Mouse (Mus musculus) liver, embryonic 15.5 days (tissue): ENCODE data around the gene Chmp3. TPM values are rescaled to one million over a fixed set of nuclear protein-coding genes. Genes with fewer than 3 reads are reported as not detected.

Source experiments
- ATAC-seq: fragments of 200-750 bp; cut with Nextera tagmentation; 2 replicates; pipeline ENCODE4 v1.8.0; 2017; ENCODE audit warnings: moderate number of reproducible peaks, mild to moderate bottlenecking, moderate library complexity; ENCODE audit not compliant: insufficient read depth
- H3K27ac ChIP-seq: fragments of 300-500 bp; sonication (generic); replicated peaks from 2 replicates; pipeline ENCODE4 v1.5.1; 2015; ENCODE audit warnings: mild to moderate bottlenecking, inconsistent platforms
- H3K27me3 ChIP-seq: fragments of 300-500 bp; sonication (generic); 2 replicates; pipeline ENCODE4 v1.6.1; 2015; ENCODE audit warnings: mild to moderate bottlenecking, inconsistent platforms
- H3K36me3 ChIP-seq: fragments of 300-500 bp; sonication (generic); replicated peaks from 2 replicates; pipeline ENCODE4 v1.6.1; 2015; ENCODE audit warnings: moderate library complexity, mild to moderate bottlenecking, inconsistent platforms
- H3K4me1 ChIP-seq: fragments of 300-500 bp; sonication (generic); replicated peaks from 2 replicates; pipeline ENCODE4 v1.6.1; 2015; ENCODE audit warnings: inconsistent platforms
- H3K4me2 ChIP-seq: fragments of 300-500 bp; sonication (generic); 2 replicates; pipeline ENCODE4 v1.6.1; 2015; ENCODE audit warnings: moderate library complexity, mild to moderate bottlenecking, inconsistent platforms
- H3K4me3 ChIP-seq: fragments of 300-500 bp; sonication (generic); replicated peaks from 2 replicates; pipeline ENCODE4 v1.5.1; 2015; ENCODE audit warnings: mild to moderate bottlenecking, inconsistent platforms
- H3K9ac ChIP-seq: fragments of 300-500 bp; sonication (generic); 2 replicates; pipeline ENCODE4 v1.6.1; 2015; ENCODE audit warnings: moderate library complexity, mild to moderate bottlenecking, inconsistent platforms
- H3K9me3 ChIP-seq: fragments of 300-500 bp; sonication (generic); replicated peaks from 2 replicates; pipeline ENCODE4 v1.6.1; 2016; ENCODE audit warnings: inconsistent platforms
- WGBS: fragments of 180-500 bp; shearing (Covaris S2); methylation state at CpG from one replicate; pipeline ENCODE4 v1.1.7; 2015; ENCODE audit warnings: mixed read lengths; ENCODE audit not compliant: insufficient replicate concordance; 5-methylcytosine and 5-hydroxymethylcytosine counted together
- polyA plus RNA-seq: library from polyadenylated mRNA; unstranded; fragments of >200 nt; fragmentation: Nextera tagmentation; extraction: Ambion mirVana; gene quantifications from 2 replicates; pipeline ENCODE4 v1.2.1, GENCODE M21; 2015

The Chmp3 gene
- 28.8 and 31.0 TPM in 2 replicates for polyA plus RNA-seq

DNA sequence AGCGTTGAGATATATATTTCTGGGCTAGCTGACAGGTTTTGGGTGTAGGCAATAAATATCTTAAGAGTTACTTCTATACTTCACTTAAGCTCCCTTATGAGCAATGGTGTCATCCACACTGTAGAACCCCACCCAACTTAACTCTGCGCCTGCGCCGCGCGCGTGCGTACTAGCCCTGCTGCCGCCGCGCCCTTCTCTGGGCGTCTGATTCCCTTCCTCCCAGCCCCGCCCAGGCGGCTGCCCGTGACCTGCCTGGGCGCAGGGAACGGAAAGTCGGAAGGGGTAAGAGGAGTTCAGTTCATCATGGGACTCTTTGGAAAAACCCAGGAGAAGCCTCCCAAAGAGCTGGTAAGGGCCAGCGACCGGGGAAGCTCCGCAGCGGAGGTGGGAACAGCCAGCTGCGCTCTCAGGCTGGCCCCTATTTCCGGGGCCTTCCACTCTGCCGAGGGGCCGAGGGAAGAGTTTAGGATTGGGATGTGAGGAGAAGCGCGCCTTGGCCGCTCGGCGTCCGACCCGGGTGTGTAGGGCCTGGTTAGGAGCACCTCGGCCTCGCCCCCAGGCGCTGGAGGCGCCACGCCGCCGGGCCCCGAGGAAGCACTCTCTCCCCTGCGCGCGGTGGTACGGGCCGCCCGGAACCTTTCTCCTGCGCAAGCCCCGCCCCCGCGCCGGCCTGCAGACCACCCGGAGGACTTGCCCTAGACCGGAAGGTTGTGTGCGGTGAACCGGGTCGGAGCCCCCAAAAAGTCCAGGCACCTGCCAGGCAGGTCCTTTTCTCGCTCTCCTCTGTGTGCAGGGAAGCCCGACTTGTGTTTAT, at the start of gene Chmp3:
TSS of gene Chmp3 (plus strand) at position 112 of the 814 bp plus-strand sequence.
- Histone ChIP-seq H3K9ac (peak within 1 kb of the TSS; percentile 90), H3K4me3 (peak within 1 kb of the TSS; percentile 81), H3K4me2 (peak within 1 kb of the TSS; percentile 80), H3K36me3 (0 out of 2 replicates have a peak, but pooled peaks cover 3% of the 10 kb centered on the region), H3K4me1 (peaks cover 19% of the 10 kb centered on the region), H3K27me3 (peaks cover 7% of the 10 kb centered on the region), H3K9me3 (no peaks in the 10 kb centered on the region), H3K27ac (peak within 1 kb of the TSS; percentile 91)
- peak; percentile 100 for ATAC-seq
- under 1% methylated on average over 59 of the region's 59 CpGs for WGBS

DNA sequence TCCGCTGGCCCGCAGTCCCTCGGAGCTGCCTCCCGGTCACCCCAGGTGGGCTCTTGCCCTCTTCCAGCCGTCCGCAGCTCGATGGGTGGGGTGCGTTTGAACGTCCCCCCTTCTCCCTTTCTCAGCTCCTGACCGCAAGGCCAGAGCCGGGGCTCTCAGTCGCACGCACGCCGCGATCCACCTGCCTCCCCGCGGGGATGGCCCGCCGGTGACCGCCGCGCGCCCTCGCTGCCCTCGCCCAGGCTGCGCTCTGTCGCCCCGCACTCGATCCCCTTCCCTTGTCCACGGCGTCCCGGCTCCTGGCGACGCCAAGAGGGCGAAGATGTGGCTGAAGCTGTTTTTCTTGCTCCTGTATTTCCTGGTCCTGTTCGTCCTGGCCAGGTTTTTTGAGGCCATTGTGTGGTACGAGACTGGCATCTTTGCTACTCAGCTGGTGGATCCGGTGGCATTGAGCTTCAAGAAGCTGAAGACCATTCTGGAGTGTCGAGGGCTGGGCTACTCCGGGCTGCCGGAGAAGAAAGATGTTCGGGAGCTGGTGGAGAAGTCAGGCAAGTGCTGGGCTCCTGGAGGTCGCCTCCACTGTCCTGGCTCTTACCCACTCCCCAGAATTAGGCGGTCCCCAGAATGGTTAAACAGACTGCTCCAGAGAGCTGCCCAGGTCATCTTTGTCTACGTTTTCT, 49.1 kb upstream of the Chmp3 start:
- peak; percentile 43 for ATAC-seq
- Histone ChIP-seq H3K36me3 (peaks cover 7% of the 10 kb centered on the region; the same call in 1 of the 2 replicates), H3K27me3 (peaks cover 6% of the 10 kb centered on the region; the same call in 1 of the 2 replicates), H3K4me3 (peak overlapping the region; percentile 87), H3K4me2 (peak overlapping the region; percentile 94), H3K9me3 (no peaks in the 10 kb centered on the region), H3K4me1 (peaks cover 29% of the 10 kb centered on the region), H3K27ac (peak overlapping the region; percentile 90), H3K9ac (peak overlapping the region; percentile 92)
- under 1% methylated on average over 46 of the region's 46 CpGs for WGBS

- H3K9me3 ChIP-seq = no peaks in the 10 kb centered on the region
- peaks cover 10% of the 10 kb centered on the region for H3K4me1 ChIP-seq
- no peak overlapping the region for H3K9ac ChIP-seq
- no peak for ATAC-seq
- H3K36me3 ChIP-seq = peaks cover 15% of the 10 kb centered on the region
- no peak overlapping the region for H3K4me3 ChIP-seq
- H3K27ac ChIP-seq = no peak overlapping the region
- H3K4me2 ChIP-seq = no peak overlapping the region
- WGBS = 67% methylated on average over 3 of the region's 3 CpGs
- H3K27me3 ChIP-seq = no peaks in the 10 kb centered on the region
Observed at GRCm38 (mm10) chr6:71500575-71500974, 43.0 kb upstream of the Chmp3 start.

- H3K4me1 ChIP-seq = no peaks in the 10 kb centered on the region
- peaks cover 14% of the 10 kb centered on the region; the same call in 1 of the 2 replicates for H3K36me3 ChIP-seq
- no peak overlapping the region for H3K27ac ChIP-seq
- H3K27me3 ChIP-seq = no peaks in the 10 kb centered on the region
- WGBS = 57% methylated on average over 4 of the region's 4 CpGs
- H3K4me3 ChIP-seq = no peak overlapping the region
- no peak overlapping the region for H3K4me2 ChIP-seq
- no peak for ATAC-seq
- no peak overlapping the region for H3K9ac ChIP-seq
- no peaks in the 10 kb centered on the region for H3K9me3 ChIP-seq
Observed at GRCm38 (mm10) chr6:71503001-71503400, 40.6 kb upstream of the Chmp3 start.

DNA sequence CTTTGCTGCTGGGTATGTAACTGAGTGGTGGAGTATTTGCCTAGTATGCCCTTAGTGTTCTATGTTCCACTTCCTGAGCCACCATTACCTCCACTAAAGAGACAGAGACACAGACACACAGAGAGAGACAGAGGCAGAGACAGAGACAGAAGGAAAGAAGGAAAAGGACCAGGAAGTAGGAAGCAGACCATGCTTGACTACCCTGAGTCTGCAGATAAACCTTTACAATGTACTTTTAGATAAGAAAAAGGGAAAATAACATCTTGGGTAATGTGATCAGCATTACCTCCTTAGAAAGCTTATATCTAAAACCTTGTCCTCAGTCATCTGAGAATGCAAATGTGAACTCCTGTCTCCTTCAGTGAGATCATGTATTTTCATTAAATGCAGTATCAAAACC, 39.9 kb upstream of the Chmp3 start:
- H3K9ac ChIP-seq = no peak overlapping the region
- H3K36me3 ChIP-seq = peaks cover 19% of the 10 kb centered on the region; the same call in 1 of the 2 replicates
- no peak overlapping the region for H3K4me3 ChIP-seq
- no peak overlapping the region for H3K27ac ChIP-seq
- H3K4me1 ChIP-seq = no peaks in the 10 kb centered on the region
- H3K9me3 ChIP-seq = no peaks in the 10 kb centered on the region
- no peak overlapping the region for H3K4me2 ChIP-seq
- H3K27me3 ChIP-seq = no peaks in the 10 kb centered on the region
- no peak for ATAC-seq

DNA sequence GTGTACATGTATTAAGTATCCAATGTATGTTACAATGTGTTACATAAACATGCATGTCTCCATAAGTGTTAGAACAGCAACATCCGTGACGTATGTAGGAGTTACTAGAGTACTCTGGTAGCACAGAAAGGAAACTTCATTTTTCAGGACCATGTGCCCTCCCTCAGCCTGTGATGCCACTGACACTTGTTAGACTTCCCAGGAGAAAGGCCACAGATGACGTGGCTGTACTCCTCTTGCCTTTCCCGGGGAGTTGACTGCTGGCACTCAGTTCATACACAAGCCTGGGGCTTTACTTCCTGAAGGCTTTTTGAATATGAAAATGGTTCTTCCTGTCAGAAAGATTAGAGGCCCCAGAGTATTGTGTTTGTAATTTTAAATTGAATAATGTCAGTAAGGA, 39.5 kb upstream of the Chmp3 start:
- no peak overlapping the region for H3K4me2 ChIP-seq
- H3K4me1 ChIP-seq = no peaks in the 10 kb centered on the region
- no peak for ATAC-seq
- no peak overlapping the region for H3K27ac ChIP-seq
- no peaks in the 10 kb centered on the region for H3K9me3 ChIP-seq
- WGBS = 65% methylated on average over 4 of the region's 4 CpGs
- no peak overlapping the region for H3K4me3 ChIP-seq
- no peaks in the 10 kb centered on the region for H3K27me3 ChIP-seq
- H3K36me3 ChIP-seq = peaks cover 21% of the 10 kb centered on the region; the same call in 1 of the 2 replicates
- H3K9ac ChIP-seq = no peak overlapping the region

- Histone ChIP-seq H3K4me1 (no peaks in the 10 kb centered on the region), H3K9me3 (no peaks in the 10 kb centered on the region), H3K9ac (no peak overlapping the region), H3K27me3 (no peaks in the 10 kb centered on the region), H3K4me2 (no peak overlapping the region), H3K4me3 (no peak overlapping the region), H3K36me3 (peaks cover 26% of the 10 kb centered on the region), H3K27ac (no peak overlapping the region)
- 65% methylated on average over 2 of the region's 2 CpGs for WGBS
- ATAC-seq = no peak
Observed at GRCm38 (mm10) chr6:71505671-71506070, 37.9 kb upstream of the Chmp3 start.

GRCm38 (mm10) chr6:71519476-71519875, 24.1 kb upstream of the Chmp3 start:
- 75% methylated on average over 4 of the region's 4 CpGs for WGBS
- ATAC-seq = no peak

GRCm38 (mm10) chr6:71525556-71525955, 18.0 kb upstream of the Chmp3 start:
- Histone ChIP-seq H3K9ac (no peak overlapping the region), H3K4me1 (no peaks in the 10 kb centered on the region), H3K27me3 (no peaks in the 10 kb centered on the region), H3K27ac (no peak overlapping the region), H3K9me3 (no peaks in the 10 kb centered on the region), H3K36me3 (no peaks in the 10 kb centered on the region), H3K4me3 (no peak overlapping the region), H3K4me2 (no peak overlapping the region)
- ATAC-seq = no peak
- WGBS = 47% methylated on average over 3 of the region's 3 CpGs

More at GRCm38 (mm10) chr6:71519476-71519875, 24.1 kb upstream of the Chmp3 start:
- Histone ChIP-seq H3K36me3 (0 out of 2 replicates have a peak, but pooled peaks cover 2% of the 10 kb centered on the region), H3K4me3 (no peak overlapping the region), H3K9me3 (no peaks in the 10 kb centered on the region), H3K4me1 (no peaks in the 10 kb centered on the region), H3K4me2 (no peak overlapping the region), H3K27ac (no peak overlapping the region), H3K27me3 (no peaks in the 10 kb centered on the region), H3K9ac (no peak overlapping the region)

GRCm38 (mm10) chr6:71527056-71527455, 16.5 kb upstream of the Chmp3 start:
- no peak overlapping the region for H3K27ac ChIP-seq
- H3K4me2 ChIP-seq = no peak overlapping the region
- no peaks in the 10 kb centered on the region for H3K36me3 ChIP-seq
- whole genome bisulfite sequencing = 66% methylated on average over 10 of the region's 10 CpGs
- no peak for ATAC-seq
- no peaks in the 10 kb centered on the region for H3K27me3 ChIP-seq
- H3K4me1 ChIP-seq = no peaks in the 10 kb centered on the region
- H3K9me3 ChIP-seq = no peaks in the 10 kb centered on the region
- no peak overlapping the region for H3K4me3 ChIP-seq
- no peak overlapping the region for H3K9ac ChIP-seq

GRCm38 (mm10) chr6:71527826-71528225, 15.8 kb upstream of the Chmp3 start:
- no peak for ATAC-seq
- no peaks in the 10 kb centered on the region for H3K27me3 ChIP-seq
- H3K4me1 ChIP-seq = no peaks in the 10 kb centered on the region
- H3K4me2 ChIP-seq = no peak overlapping the region
- H3K9ac ChIP-seq = no peak overlapping the region
- WGBS = 77% methylated on average over 9 of the region's 9 CpGs
- H3K4me3 ChIP-seq = no peak overlapping the region
- H3K27ac ChIP-seq = no peak overlapping the region
- H3K9me3 ChIP-seq = no peaks in the 10 kb centered on the region
- H3K36me3 ChIP-seq = no peaks in the 10 kb centered on the region
